Mouse (Mus musculus) MEL (cell line): ENCODE data around the gene Gm10031. TPM values are rescaled to one million over a fixed set of nuclear protein-coding genes. Genes with fewer than 3 reads are reported as not detected.
"Not testable (repeated sequence)": the region's sequence is repeated elsewhere in the genome, so short reads cannot be mapped to it uniquely, and the experiment has no call there.

Experiments used
- DNase-seq: peaks from one replicate; pipeline ENCODE4 v3.0.0; 2011; ENCODE audit warnings: low read depth, low spot score
- H3K27ac ChIP-seq: 2 replicates; pipeline ENCODE4 v1.5.1; 2012; ENCODE audit warnings: low read depth, mild to moderate bottlenecking, control low read depth, low read length, moderate library complexity; ENCODE audit not compliant: control insufficient read depth
- H3K27me3 ChIP-seq, 2 experiments: fragments of 150-350 bp in 1 of 2; sonication (generic) in 1 of 2; 2 replicates each; pipeline ENCODE4 v1.6.1; 2012; ENCODE audit warnings: low read length in 2 of 2, mild to moderate bottlenecking in 2 of 2, improper control_type of control experiment in 1 of 2, moderate library complexity in 1 of 2; ENCODE audit not compliant: insufficient read depth in 2 of 2, control insufficient read depth in 1 of 2
- H3K36me3 ChIP-seq, 2 experiments: 2 replicates each; pipeline ENCODE4 v1.6.1; 2012 to 2014; ENCODE audit warnings: low read length in 2 of 2, improper control_type of control experiment in 1 of 2, inconsistent platforms in 1 of 2, mild to moderate bottlenecking in 1 of 2; ENCODE audit not compliant: insufficient read depth in 2 of 2, control insufficient read depth in 1 of 2
- H3K4me1 ChIP-seq, 2 experiments: fragments of 150-350 bp in 1 of 2; sonication (generic) in 1 of 2; 2 replicates each; pipeline ENCODE4 v1.6.1; 2012; ENCODE audit warnings: low read length in 2 of 2, improper control_type of control experiment in 1 of 2, mild to moderate bottlenecking in 1 of 2; ENCODE audit not compliant: insufficient read depth in 2 of 2, control insufficient read depth in 1 of 2
- H3K4me3 ChIP-seq, 2 experiments: fragments of 150-350 bp in 1 of 2; sonication (generic) in 1 of 2; 2 replicates each; pipeline ENCODE4 v1.5.1; 2012; ENCODE audit warnings: low read depth in 2 of 2, low read length in 2 of 2, mild to moderate bottlenecking in 2 of 2, moderate library complexity in 2 of 2, control low read depth in 1 of 2, improper control_type of control experiment in 1 of 2; ENCODE audit not compliant: control insufficient read depth in 1 of 2, insufficient read depth in 1 of 2
- H3K79me2 ChIP-seq: 2 replicates; pipeline ENCODE4 v1.6.1; 2012; ENCODE audit warnings: mild to moderate bottlenecking, low read length, moderate library complexity; ENCODE audit not compliant: control insufficient read depth, poor library complexity, insufficient read depth
- H3K9ac ChIP-seq: 2 replicates; pipeline ENCODE4 v1.6.1; 2012; ENCODE audit warnings: low read depth, mild to moderate bottlenecking, control low read depth, low read length, moderate library complexity; ENCODE audit not compliant: control insufficient read depth, poor library complexity, severe bottlenecking
- H3K9me3 ChIP-seq: fragments of 150-350 bp; sonication (generic); replicated peaks from 2 replicates; pipeline ENCODE4 v1.6.1; 2012; ENCODE audit warnings: mild to moderate bottlenecking, low read length, improper control_type of control experiment, moderate library complexity; ENCODE audit not compliant: insufficient read depth
- BHLHE40 ChIP-seq: IDR thresholded peaks from 2 replicates; pipeline ENCODE4 v1.6.1; 2012; ENCODE audit warnings: low read depth, mild to moderate bottlenecking, inconsistent platforms, low read length, improper control_type of control experiment, borderline replicate concordance
- CHD1 ChIP-seq: IDR thresholded peaks from 2 replicates; pipeline ENCODE4 v1.6.1; 2012; ENCODE audit warnings: low read depth, mild to moderate bottlenecking, inconsistent platforms, low read length, improper control_type of control experiment
- CHD2 ChIP-seq: IDR thresholded peaks from 2 replicates; pipeline ENCODE4 v1.6.1; 2011; ENCODE audit warnings: low read length, improper control_type of control experiment
- E2F4 ChIP-seq: IDR thresholded peaks from 2 replicates; pipeline ENCODE4 v1.6.1; 2011; ENCODE audit warnings: low read depth, low read length, improper control_type of control experiment, borderline replicate concordance
- HCFC1 ChIP-seq: IDR thresholded peaks from 2 replicates; pipeline ENCODE4 v1.6.1; 2012; ENCODE audit warnings: low read depth, mild to moderate bottlenecking, inconsistent platforms, low read length, improper control_type of control experiment, moderate library complexity
- KAT2A ChIP-seq: conservative IDR thresholded peaks from 2 replicates; pipeline ENCODE4 v1.6.1; 2012; ENCODE audit warnings: low read depth, low read length, improper control_type of control experiment, inconsistent platforms
- MAFK ChIP-seq: IDR thresholded peaks from 2 replicates; pipeline ENCODE4 v1.6.1; 2011; ENCODE audit warnings: low read depth, mild to moderate bottlenecking, low read length, improper control_type of control experiment, borderline replicate concordance
- MAX ChIP-seq: IDR thresholded peaks from 2 replicates; pipeline ENCODE4 v1.6.1; 2011; ENCODE audit warnings: low read length, improper control_type of control experiment
- MXI1 ChIP-seq: IDR thresholded peaks from 2 replicates; pipeline ENCODE4 v1.6.1; 2011; ENCODE audit warnings: mild to moderate bottlenecking, low read depth, low read length, improper control_type of control experiment
- MYB ChIP-seq: IDR thresholded peaks from 2 replicates; pipeline ENCODE4 v1.6.1; 2011; ENCODE audit warnings: mild to moderate bottlenecking, low read depth, low read length, improper control_type of control experiment
- NELFE ChIP-seq: IDR thresholded peaks from 2 replicates; pipeline ENCODE4 v1.6.1; 2011; ENCODE audit warnings: low read depth, low read length, improper control_type of control experiment
- NRF1 ChIP-seq: IDR thresholded peaks from 2 replicates; pipeline ENCODE4 v1.6.1; 2014; ENCODE audit warnings: low read depth, mild to moderate bottlenecking, inconsistent platforms, low read length, improper control_type of control experiment, moderate library complexity; ENCODE audit not compliant: poor library complexity, insufficient read depth, severe bottlenecking
- POLR2A ChIP-seq, 2 experiments: IDR thresholded peaks; 2 replicates each; pipeline ENCODE4 v1.6.1; 2011 to 2012; ENCODE audit warnings: low read length in 2 of 2, mild to moderate bottlenecking in 2 of 2, control low read depth in 1 of 2, improper control_type of control experiment in 1 of 2, low read depth in 1 of 2, moderate library complexity in 1 of 2; ENCODE audit not compliant: control insufficient read depth in 1 of 2, insufficient read depth in 1 of 2, poor library complexity in 1 of 2
- POLR2AphosphoS5 ChIP-seq: IDR thresholded peaks from 2 replicates; pipeline ENCODE4 v1.6.1; 2012; ENCODE audit warnings: low read depth, borderline replicate concordance, mild to moderate bottlenecking, inconsistent platforms, low read length, moderate library complexity, mixed read lengths
- RAD21 ChIP-seq: IDR thresholded peaks from 2 replicates; pipeline ENCODE4 v1.6.1; 2011; ENCODE audit warnings: mild to moderate bottlenecking, low read depth, low read length, improper control_type of control experiment
- RCOR1 ChIP-seq: IDR thresholded peaks from 2 replicates; pipeline ENCODE4 v1.6.1; 2012; ENCODE audit warnings: low read depth, mild to moderate bottlenecking, inconsistent platforms, low read length, improper control_type of control experiment
- TAL1 ChIP-seq: IDR thresholded peaks from 2 replicates; pipeline ENCODE4 v1.6.1; 2012; ENCODE audit warnings: mild to moderate bottlenecking, inconsistent platforms, low read length, moderate library complexity, mixed read lengths
- TBP ChIP-seq: IDR thresholded peaks from 2 replicates; pipeline ENCODE4 v1.8.0; 2011; ENCODE audit warnings: low read depth, low read length, improper control_type of control experiment
- TCF12 ChIP-seq: IDR thresholded peaks from 2 replicates; pipeline ENCODE4 v1.6.1; 2014; ENCODE audit warnings: low read depth, mild to moderate bottlenecking, inconsistent platforms, low read length, improper control_type of control experiment, moderate library complexity
- USF1 ChIP-seq: IDR thresholded peaks from 2 replicates; pipeline ENCODE4 v1.6.1; 2014; ENCODE audit warnings: low read depth, mild to moderate bottlenecking, inconsistent platforms, low read length, improper control_type of control experiment, moderate library complexity
- ZC3H11A ChIP-seq: IDR thresholded peaks from 2 replicates; pipeline ENCODE4 v1.6.1; 2012; ENCODE audit warnings: low read depth, mild to moderate bottlenecking, inconsistent platforms, low read length, improper control_type of control experiment
- ZKSCAN1 ChIP-seq: IDR thresholded peaks from 2 replicates; pipeline ENCODE4 v1.6.1; 2012; ENCODE audit warnings: low read depth, mild to moderate bottlenecking, inconsistent platforms, low read length, improper control_type of control experiment, moderate library complexity
- ZMIZ1 ChIP-seq: IDR thresholded peaks from 2 replicates; pipeline ENCODE4 v1.6.1; 2012; ENCODE audit warnings: low read depth, mild to moderate bottlenecking, inconsistent platforms, low read length, improper control_type of control experiment, moderate library complexity
- ZNF384 ChIP-seq: IDR thresholded peaks from 2 replicates; pipeline ENCODE4 v1.6.1; 2012; ENCODE audit warnings: low read depth, mild to moderate bottlenecking, inconsistent platforms, low read length, improper control_type of control experiment
- polyA plus RNA-seq, 2 experiments: library from polyadenylated mRNA; stranded (reverse) in 1 of 2; unstranded in 1 of 2; fragments of >175 nt in 1 of 2; fragments of >200 nt in 1 of 2; gene quantifications; 2 replicates each; pipeline versions ENCODE4 v1.2.1 to v1.2.4; 2012; ENCODE audit warnings: low replicate concordance in 2 of 2, low read depth in 1 of 2; ENCODE audit not compliant: insufficient read length in 2 of 2, insufficient read depth in 1 of 2, missing spikeins in 1 of 2
- total RNA-seq: library from RNA; depleted of rRNA; stranded (reverse); fragments of 300-350 nt; gene quantifications from 2 replicates; pipeline ENCODE4 v1.2.3, GENCODE M21; 2012; rRNA removed

Gene Gm10031
- 12.5 and 15.8 TPM in 2 replicates for total RNA-seq
- 10 to 100 TPM in 1 of 2 experiments, not detected in 1; 10.6 TPM for polyA plus RNA-seq

DNA sequence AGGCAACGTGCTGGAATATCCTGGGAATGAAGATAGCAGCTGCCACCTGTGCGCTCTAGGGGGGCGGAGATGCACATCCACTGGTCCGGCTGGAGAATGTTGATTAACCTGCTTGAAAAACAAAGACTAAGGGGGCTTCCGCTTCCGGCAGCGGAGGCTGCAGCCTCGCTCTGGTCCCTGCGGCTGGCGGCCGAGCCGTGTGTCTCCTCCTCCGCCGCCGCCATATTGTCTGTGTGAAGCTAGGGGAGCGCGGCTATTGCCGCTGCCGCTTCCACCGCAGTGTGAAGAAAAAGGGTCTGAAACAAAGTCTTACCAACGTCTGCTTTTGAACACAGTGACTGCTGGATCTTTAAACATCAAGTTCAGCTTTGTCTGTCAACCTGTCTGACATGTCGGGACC is at the start of gene Gm10031:
Gene Gm10031 (plus strand): TSS at position 171 of the 400 bp plus-strand sequence.
- not testable (repeated sequence) for H3K36me3 ChIP-seq, DNase-seq, H3K4me3 ChIP-seq, H3K4me1 ChIP-seq, H3K9me3 ChIP-seq, H3K27ac ChIP-seq, H3K27me3 ChIP-seq, H3K9ac ChIP-seq, H3K79me2 ChIP-seq

DNA sequence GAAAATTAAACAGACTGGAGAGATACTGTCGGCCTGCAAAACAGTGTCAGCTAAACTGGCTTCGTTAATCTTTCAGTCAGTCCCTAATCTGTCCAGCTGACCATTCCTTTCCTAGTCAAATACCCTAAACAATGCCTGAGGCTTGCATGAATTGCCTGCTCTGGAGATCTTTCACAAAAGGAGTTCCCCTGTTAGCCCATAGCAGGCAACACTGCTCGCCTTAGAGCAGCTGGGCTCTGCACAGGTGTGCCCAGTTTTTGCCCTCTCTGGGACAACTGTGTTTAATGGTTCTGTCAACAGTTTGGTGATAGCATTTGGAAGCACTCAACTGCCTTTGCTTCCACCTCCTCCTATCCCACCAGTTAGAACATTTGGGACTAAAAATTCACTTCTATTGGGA is 49.0 kb upstream of the Gm10031 start:
- H3K4me3 ChIP-seq, result no peak overlapping the region
- no peaks in the 10 kb centered on the region for H3K9me3 ChIP-seq
- no peak overlapping the region for H3K27ac ChIP-seq
- peaks cover 2 to 3% of the 10 kb centered on the region in 2 experiments; a peak in 3 of 4 replicates for H3K4me1 ChIP-seq
- no peaks in the 10 kb centered on the region; the same call in 1 of the 2 replicates for H3K79me2 ChIP-seq
- no peak overlapping the region for H3K9ac ChIP-seq
- peaks cover 0 to 3% of the 10 kb centered on the region in 2 experiments; a peak in 1 of 4 replicates for H3K27me3 ChIP-seq
- DNase-seq, result no peak
- TF ChIP-seq NRF1, result no peak
- TF ChIP-seq E2F4, result no peak
- TF ChIP-seq POLR2A (IDR thresholded peaks at IDR 0.05; ENCODE audit: control insufficient read depth in 1 of 2, insufficient read depth in 1 of 2, low read depth in 1 of 2, low read length in 2 of 2, poor library complexity in 1 of 2), result no peak
- TF ChIP-seq ZMIZ1, result no peak
- TF ChIP-seq POLR2AphosphoS5, result no peak
- no peak for TF ChIP-seq ZC3H11A
- TF ChIP-seq ZKSCAN1, result no peak
- no peak for TF ChIP-seq MAX
- TF ChIP-seq CHD1, result no peak
- H3K36me3 ChIP-seq, result no peaks in the 10 kb centered on the region

- DNase-seq, result no peak
- H3K27ac ChIP-seq, result no peak overlapping the region
- TF ChIP-seq ZNF384, result no peak
- no peak for TF ChIP-seq CHD2
- no peak for TF ChIP-seq BHLHE40
- TF ChIP-seq POLR2A (IDR thresholded peaks at IDR 0.05; ENCODE audit: control insufficient read depth in 1 of 2, insufficient read depth in 1 of 2, low read depth in 1 of 2, low read length in 2 of 2, poor library complexity in 1 of 2), result no peak
- TF ChIP-seq TBP, result no peak
- no peak for TF ChIP-seq HCFC1
- no peak for TF ChIP-seq MAX
- TF ChIP-seq USF1, result no peak
- TF ChIP-seq MYB, result no peak
- TF ChIP-seq ZMIZ1, result no peak
- TF ChIP-seq TAL1, result no peak
- no peak for TF ChIP-seq TCF12
- no peak for TF ChIP-seq MXI1
- no peak for TF ChIP-seq NELFE
- TF ChIP-seq MAFK, result no peak
- TF ChIP-seq RCOR1, result no peak
- no peak for TF ChIP-seq RAD21
- TF ChIP-seq KAT2A, result no peak
- TF ChIP-seq E2F4, result no peak
- TF ChIP-seq, all 39 proteins: peak for 0
- no peak overlapping the region for H3K9ac ChIP-seq
- H3K4me1 ChIP-seq, result peaks cover 2 to 3% of the 10 kb centered on the region in 2 experiments; a peak in 3 of 4 replicates
- H3K36me3 ChIP-seq, result no peaks in the 10 kb centered on the region
- no peaks in the 10 kb centered on the region for H3K9me3 ChIP-seq
- no peaks in the 10 kb centered on the region; the same call in 1 of the 2 replicates for H3K79me2 ChIP-seq
- H3K4me3 ChIP-seq, result no peak overlapping the region
- peaks cover 0 to 3% of the 10 kb centered on the region in 2 experiments; a peak in 1 of 4 replicates for H3K27me3 ChIP-seq
These were observed 47.8 kb upstream of the Gm10031 start for GRCm38 (mm10) chr1:156476016-156476415.
